Mouse (Mus musculus) heart, embryonic 12.5 days (tissue): ENCODE measurements at regions not wholly inside any gene's neighbourhood (a gene's known extent, or its start where the extent isn't known, plus 50 kb on each side); places are given as distances from the start of the nearest gene placed in this dataset.
A peak's percentile ranks its signal among the peaks of the same experiment; 100 is the strongest.

ENCODE experiments used
- ATAC-seq: fragments of 200-750 bp; cut with Nextera tagmentation; 2 replicates; pipeline ENCODE4 v1.8.0; 2017; ENCODE audit warnings: moderate TSS enrichment, moderate library complexity; ENCODE audit not compliant: insufficient number of reproducible peaks, low FRiP score
- H3K27ac ChIP-seq: fragments of 300-500 bp; sonication (generic); 2 replicates; pipeline ENCODE4 v1.5.1; 2016; ENCODE audit warnings: mild to moderate bottlenecking, moderate library complexity; ENCODE audit not compliant: poor library complexity, severe bottlenecking
- H3K27me3 ChIP-seq: fragments of 300-500 bp; sonication (generic); replicated peaks from 2 replicates; pipeline ENCODE4 v1.6.1; 2016; ENCODE audit warnings: mild to moderate bottlenecking, moderate library complexity
- H3K36me3 ChIP-seq: fragments of 300-500 bp; sonication (generic); 2 replicates; pipeline ENCODE4 v1.6.1; 2016; ENCODE audit warnings: mild to moderate bottlenecking, moderate library complexity
- H3K4me1 ChIP-seq: fragments of 300-500 bp; sonication (generic); replicated peaks from 2 replicates; pipeline ENCODE4 v1.6.1; 2016; ENCODE audit warnings: mild to moderate bottlenecking
- H3K4me2 ChIP-seq: fragments of 300-500 bp; sonication (generic); 2 replicates; pipeline ENCODE4 v1.6.1; 2016; ENCODE audit warnings: mild to moderate bottlenecking, moderate library complexity
- H3K4me3 ChIP-seq: fragments of 300-500 bp; sonication (generic); 2 replicates; pipeline ENCODE4 v1.5.1; 2016; ENCODE audit warnings: mild to moderate bottlenecking
- H3K9ac ChIP-seq: fragments of 300-500 bp; sonication (generic); 2 replicates; pipeline ENCODE4 v1.6.1; 2016; ENCODE audit warnings: mild to moderate bottlenecking, moderate library complexity
- H3K9me3 ChIP-seq: fragments of 300-500 bp; sonication (generic); replicated peaks from 2 replicates; pipeline ENCODE4 v1.6.1; 2016; ENCODE audit warnings: mild to moderate bottlenecking, moderate library complexity
- WGBS: fragments of 180-500 bp; shearing (Covaris S2); methylation state at CpG from one replicate; pipeline ENCODE4 v1.1.7; 2016; 5-methylcytosine and 5-hydroxymethylcytosine counted together

- Histone ChIP-seq H3K27me3 (no peaks in the 10 kb centered on the region), H3K9ac (no peak overlapping the region), H3K36me3 (no peaks in the 10 kb centered on the region), H3K4me2 (no peak overlapping the region), H3K9me3 (no peaks in the 10 kb centered on the region), H3K4me3 (no peak overlapping the region), H3K4me1 (peaks cover 20% of the 10 kb centered on the region), H3K27ac (no peak overlapping the region; the same call in 1 of the 2 replicates)
- WGBS: 78% methylated on average over 4 of the region's 4 CpGs
- peak; percentile 57; the same call in 1 of the 2 replicates for ATAC-seq
Measured at GRCm38 (mm10) chr3:149117684-149118056, 127.3 kb upstream of the Adgrl2 start.

DNA sequence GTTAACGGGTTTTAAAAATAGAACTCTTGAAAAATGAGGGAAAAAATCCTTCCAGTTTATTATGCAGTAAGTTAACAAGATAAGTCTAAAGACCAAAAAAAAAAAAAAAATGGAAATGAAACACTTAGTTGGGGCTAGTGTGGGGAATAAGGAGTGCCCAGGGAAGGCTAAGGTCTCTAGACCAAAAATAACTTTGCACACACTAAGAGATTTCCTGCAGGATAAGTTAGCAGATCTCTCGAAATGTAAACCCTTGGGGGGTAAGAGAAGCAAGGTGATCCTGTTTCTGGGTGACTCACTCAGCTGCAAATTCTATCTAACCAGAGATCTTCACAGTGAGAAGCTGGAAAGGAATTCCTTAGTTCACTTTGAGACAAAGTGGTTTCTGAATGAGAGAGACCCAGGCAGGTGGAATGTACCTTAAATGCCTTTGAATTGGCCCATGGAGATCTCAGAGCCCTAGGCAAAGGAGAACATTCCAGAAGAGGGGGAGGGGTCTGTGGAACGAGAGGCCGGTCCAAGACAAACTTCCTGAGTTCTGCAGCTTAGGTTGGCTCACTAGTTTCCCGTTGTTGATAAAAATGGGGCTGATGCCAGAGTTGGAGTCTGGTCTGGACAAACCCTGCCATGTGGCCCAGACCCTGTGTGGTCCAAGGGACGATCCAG is 126.8 kb upstream of the Adgrl2 start:
- peaks cover 25% of the 10 kb centered on the region for H3K4me1 ChIP-seq
- no peak overlapping the region for H3K4me2 ChIP-seq
- H3K4me3 ChIP-seq: no peak overlapping the region
- 18% methylated on average over 6 of the region's 6 CpGs for WGBS
- H3K36me3 ChIP-seq: no peaks in the 10 kb centered on the region
- H3K27ac ChIP-seq: no peak overlapping the region; the same call in 1 of the 2 replicates
- H3K27me3 ChIP-seq: no peaks in the 10 kb centered on the region
- H3K9me3 ChIP-seq: no peaks in the 10 kb centered on the region
- ATAC-seq: peak; percentile 84
- no peak overlapping the region for H3K9ac ChIP-seq

GRCm38 (mm10) chr3:149116604-149117003 is 126.2 kb upstream of the Adgrl2 start:
- H3K4me1 ChIP-seq: peaks cover 31% of the 10 kb centered on the region
- no peak overlapping the region for H3K27ac ChIP-seq
- 33% methylated on average over 11 of the region's 11 CpGs for WGBS
- no peaks in the 10 kb centered on the region for H3K36me3 ChIP-seq
- no peak for ATAC-seq
- H3K9me3 ChIP-seq: no peaks in the 10 kb centered on the region
- no peak overlapping the region for H3K4me2 ChIP-seq
- H3K27me3 ChIP-seq: no peaks in the 10 kb centered on the region
- no peak overlapping the region for H3K9ac ChIP-seq
- no peak overlapping the region for H3K4me3 ChIP-seq

DNA sequence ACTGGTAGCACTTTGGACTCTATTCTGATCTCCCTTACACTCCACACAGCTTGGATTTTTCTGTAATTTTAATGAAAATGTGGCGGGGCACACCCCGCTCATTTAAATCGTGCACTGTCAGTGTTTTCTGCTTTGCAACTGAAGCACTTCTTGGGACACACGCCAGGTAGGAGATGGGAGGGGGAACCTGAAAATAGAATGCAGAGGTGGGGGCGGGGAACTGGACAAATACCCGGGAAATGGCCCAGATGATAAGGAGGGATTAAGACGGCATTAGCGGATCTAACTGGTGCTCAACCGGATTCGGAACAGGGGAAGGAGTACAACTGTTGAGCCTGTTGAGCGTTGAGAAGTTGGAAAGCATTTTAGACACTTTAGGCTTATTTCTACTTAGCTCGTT is 125.5 kb upstream of the Adgrl2 start:
- H3K27me3 ChIP-seq: no peaks in the 10 kb centered on the region
- H3K4me3 ChIP-seq: no peak overlapping the region
- 40% methylated on average over 12 of the region's 12 CpGs for WGBS
- H3K27ac ChIP-seq: no peak overlapping the region
- no peak overlapping the region for H3K9ac ChIP-seq
- no peaks in the 10 kb centered on the region for H3K36me3 ChIP-seq
- peak overlapping the region; percentile 22; the same call in 1 of the 2 replicates for H3K4me2 ChIP-seq
- peaks cover 38% of the 10 kb centered on the region for H3K4me1 ChIP-seq
- no peak for ATAC-seq
- H3K9me3 ChIP-seq: no peaks in the 10 kb centered on the region

DNA sequence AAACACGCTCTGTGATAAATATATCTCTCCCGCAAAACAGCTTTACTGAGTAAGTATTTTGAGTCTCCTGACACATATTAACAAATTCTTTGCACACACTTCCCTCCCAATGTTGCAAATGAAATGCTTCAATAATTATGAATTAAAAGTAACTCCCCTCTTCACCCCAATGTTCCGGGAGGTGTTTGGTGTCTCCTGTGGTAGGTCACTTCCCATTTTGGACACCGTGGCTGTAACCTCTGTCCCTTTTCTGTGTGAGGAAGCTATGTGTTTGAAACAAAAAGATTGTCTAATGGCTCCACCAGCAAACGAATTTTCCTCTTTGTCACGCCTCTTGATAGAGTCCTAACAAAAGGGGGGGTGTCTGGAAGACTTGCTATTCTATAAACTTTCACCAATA is 122.5 kb upstream of the Adgrl2 start:
- 72% methylated on average over 6 of the region's 6 CpGs for WGBS

DNA sequence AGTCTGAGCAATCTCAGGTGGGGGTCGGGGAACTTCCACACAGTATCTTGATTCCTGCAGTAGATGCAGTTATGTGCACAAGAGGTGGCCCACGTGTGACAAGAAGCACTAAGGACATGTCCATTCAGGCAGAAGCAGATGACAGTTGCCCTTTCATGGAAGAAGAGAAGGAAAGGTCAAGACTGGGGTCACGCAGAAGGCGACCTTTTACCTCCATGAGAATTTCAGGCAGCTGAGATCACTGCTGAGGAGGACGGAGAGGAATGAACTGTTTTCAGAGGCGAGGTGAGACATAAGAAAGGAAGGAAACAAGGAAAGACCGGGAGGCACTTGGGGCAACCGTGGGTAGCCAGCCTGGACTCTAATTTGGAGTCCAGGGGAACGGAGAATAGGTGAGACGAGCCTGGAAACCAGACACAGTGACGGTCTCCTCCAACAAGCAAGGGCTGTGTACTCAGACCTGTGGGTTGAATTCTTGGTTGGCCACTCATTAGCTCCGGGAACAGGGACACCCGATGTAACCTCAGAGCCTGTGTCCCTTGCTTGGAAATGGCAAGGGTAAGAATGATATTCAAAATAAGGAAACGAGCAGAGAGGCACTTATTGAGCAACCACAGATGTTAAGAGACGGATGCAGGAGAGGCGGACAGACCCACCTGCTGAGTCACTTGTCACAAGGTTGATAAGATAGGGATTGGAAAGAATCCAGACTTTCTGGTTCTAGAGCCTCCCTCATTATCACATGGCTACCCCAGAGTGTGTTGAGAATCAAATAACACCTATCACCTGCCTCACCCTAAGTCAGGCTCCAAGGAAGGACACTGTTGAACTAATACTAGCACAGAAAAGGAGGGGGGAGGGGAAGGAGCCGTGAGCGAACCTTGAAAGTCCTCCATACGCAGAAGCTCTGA is 121.4 kb upstream of the Adgrl2 start:
- Histone ChIP-seq H3K4me3 (no peak overlapping the region), H3K27ac (no peak overlapping the region), H3K9ac (no peak overlapping the region), H3K27me3 (peaks cover 13% of the 10 kb centered on the region), H3K36me3 (no peaks in the 10 kb centered on the region), H3K9me3 (no peaks in the 10 kb centered on the region), H3K4me2 (peak overlapping the region; percentile 27; the same call in 1 of the 2 replicates), H3K4me1 (peaks cover 38% of the 10 kb centered on the region)
- WGBS: 19% methylated on average over 19 of the region's 19 CpGs
- 0 out of 2 replicates have a peak, but pooled peaks have one; percentile 24 for ATAC-seq

More for the DNA sequence above, 122.5 kb upstream of the Adgrl2 start:
- H3K36me3 ChIP-seq: no peaks in the 10 kb centered on the region
- H3K4me2 ChIP-seq: no peak overlapping the region
- H3K4me3 ChIP-seq: no peak overlapping the region
- H3K9ac ChIP-seq: no peak overlapping the region
- peaks cover 10% of the 10 kb centered on the region for H3K27me3 ChIP-seq
- no peaks in the 10 kb centered on the region for H3K9me3 ChIP-seq
- peaks cover 48% of the 10 kb centered on the region for H3K4me1 ChIP-seq
- H3K27ac ChIP-seq: no peak overlapping the region
- ATAC-seq: no peak

DNA sequence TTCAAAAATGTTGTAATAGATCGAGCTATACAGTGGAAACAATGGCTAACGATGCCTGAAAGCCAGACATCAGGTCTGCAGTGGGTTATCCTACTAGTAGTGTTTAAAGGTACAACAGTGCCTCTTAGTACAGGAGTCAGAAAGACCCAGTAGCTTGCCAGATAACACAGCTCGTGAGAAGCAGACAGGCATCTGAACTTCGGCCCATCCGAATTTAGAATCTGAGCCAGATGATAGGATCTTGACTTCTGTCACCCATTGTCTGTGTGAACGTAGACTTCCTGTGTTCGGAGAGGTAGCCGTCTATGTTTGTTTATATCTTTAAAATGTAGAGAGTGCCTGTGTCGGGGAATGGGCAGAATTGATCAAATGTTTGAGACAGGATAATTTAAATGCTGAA is 120.5 kb upstream of the Adgrl2 start:
- Histone ChIP-seq H3K4me3 (no peak overlapping the region), H3K36me3 (no peaks in the 10 kb centered on the region), H3K27ac (no peak overlapping the region), H3K27me3 (peaks cover 21% of the 10 kb centered on the region), H3K9me3 (no peaks in the 10 kb centered on the region), H3K4me1 (peaks cover 29% of the 10 kb centered on the region), H3K4me2 (no peak overlapping the region), H3K9ac (no peak overlapping the region)
- WGBS: 17% methylated on average over 9 of the region's 9 CpGs
- ATAC-seq: no peak

DNA sequence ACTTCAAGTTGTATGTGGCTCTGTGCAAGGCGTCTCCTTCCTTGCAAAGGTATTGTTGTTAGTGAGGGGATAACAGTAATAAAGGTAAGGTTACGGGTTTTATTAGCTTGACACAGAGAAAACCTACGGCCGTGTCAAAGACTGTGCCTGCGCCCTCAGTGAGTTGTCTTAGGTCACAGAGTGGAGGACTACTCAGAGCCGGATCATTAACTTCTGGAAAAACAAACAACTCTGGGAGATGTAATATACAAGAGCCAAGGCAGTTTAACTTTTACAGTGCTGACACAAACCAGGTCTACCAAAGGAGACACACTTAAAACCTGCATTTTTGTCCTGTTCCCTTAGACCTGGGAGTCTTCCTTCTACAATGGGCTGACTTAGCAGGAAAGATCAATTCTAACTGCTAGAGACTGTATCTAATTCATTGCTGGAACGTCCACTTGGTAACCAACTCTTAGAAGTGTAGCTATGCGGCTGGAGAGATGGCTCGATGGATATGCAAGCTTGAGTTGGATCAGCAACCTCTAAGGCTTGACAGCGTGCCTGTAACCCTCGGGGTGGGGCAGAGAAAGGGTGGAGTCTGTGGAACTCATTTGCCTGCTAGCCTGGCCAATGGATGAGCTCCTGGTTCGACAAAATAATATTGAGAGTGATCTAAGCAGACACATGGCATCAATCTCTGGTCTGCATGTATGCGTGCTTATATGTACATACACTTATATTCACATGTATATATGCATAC is 115.5 kb upstream of the Adgrl2 start:
- peaks cover 43% of the 10 kb centered on the region for H3K27me3 ChIP-seq
- H3K4me2 ChIP-seq: no peak overlapping the region
- H3K9ac ChIP-seq: no peak overlapping the region
- no peak overlapping the region for H3K27ac ChIP-seq
- ATAC-seq: no peak
- 70% methylated on average over 13 of the region's 13 CpGs for WGBS
- H3K36me3 ChIP-seq: no peaks in the 10 kb centered on the region
- no peaks in the 10 kb centered on the region; the same call in 1 of the 2 replicates for H3K9me3 ChIP-seq
- H3K4me3 ChIP-seq: no peak overlapping the region
- peaks cover 23% of the 10 kb centered on the region for H3K4me1 ChIP-seq

DNA sequence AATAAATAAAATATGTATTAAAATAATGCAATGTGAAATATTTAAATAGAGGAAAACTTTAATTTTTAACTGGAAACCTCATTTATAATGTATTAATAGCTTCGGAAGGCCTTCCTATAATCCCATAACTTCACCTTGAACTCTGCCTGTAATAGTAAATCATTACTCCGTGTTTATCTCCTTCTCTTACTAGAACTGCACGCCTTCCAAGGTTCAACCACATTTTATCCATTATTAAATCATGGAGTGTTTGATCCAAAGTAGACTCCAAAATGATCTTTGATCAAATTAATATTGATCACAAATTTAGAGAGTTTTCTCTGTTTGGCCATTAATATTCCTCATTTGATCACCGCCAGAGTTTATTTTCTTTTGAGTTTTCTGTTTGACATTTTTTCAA is 114.8 kb upstream of the Adgrl2 start:
- Histone ChIP-seq H3K36me3 (no peaks in the 10 kb centered on the region), H3K27me3 (peaks cover 43% of the 10 kb centered on the region), H3K9ac (no peak overlapping the region), H3K4me2 (no peak overlapping the region), H3K27ac (no peak overlapping the region), H3K4me1 (peaks cover 16% of the 10 kb centered on the region), H3K9me3 (no peaks in the 10 kb centered on the region; the same call in 1 of the 2 replicates), H3K4me3 (no peak overlapping the region)
- ATAC-seq: no peak
- 89% methylated on average over 4 of the region's 4 CpGs for WGBS

DNA sequence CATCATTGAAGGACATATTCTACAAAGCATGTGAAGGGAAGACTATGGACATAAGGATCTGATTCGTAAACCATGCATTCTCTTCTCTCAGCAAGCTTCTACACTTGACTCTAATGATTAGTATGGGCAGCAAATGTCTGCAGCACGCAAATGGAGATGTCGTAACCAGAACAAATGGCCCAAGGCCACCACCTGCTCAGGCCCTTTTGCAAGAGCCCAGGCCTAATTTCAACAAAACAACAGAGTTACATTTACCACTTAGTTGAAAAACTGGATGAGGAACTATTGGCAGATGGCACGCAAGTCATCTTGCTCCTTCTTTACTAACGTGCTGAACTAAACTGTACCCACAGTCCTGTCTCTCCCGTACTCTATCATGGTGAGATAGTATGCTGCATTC is 113.7 kb upstream of the Adgrl2 start:
- ATAC-seq: no peak
- WGBS: 88% methylated on average over 6 of the region's 6 CpGs

DNA sequence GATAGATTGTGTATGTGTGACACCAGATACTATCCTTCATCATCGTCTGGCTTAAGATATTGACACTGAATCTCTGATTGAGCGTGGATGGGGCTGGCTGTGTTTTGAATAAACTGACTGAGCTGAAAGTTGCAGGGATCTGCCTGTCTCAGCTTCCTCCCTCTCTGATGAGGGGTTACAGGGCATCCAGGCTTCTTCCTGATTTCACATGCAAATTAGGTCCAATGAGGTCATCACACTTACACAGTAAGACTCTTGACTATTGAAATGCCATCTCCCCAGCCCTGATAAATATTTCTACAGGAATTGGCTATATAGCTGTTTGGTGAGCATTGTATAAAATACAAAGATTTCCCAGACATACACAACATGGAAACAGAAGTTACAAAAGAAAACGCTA is 113.1 kb upstream of the Adgrl2 start:
- ATAC-seq: no peak
- no peak overlapping the region for H3K4me2 ChIP-seq
- peaks cover 39% of the 10 kb centered on the region for H3K27me3 ChIP-seq
- H3K9ac ChIP-seq: no peak overlapping the region
- 86% methylated on average over 3 of the region's 3 CpGs for WGBS
- H3K36me3 ChIP-seq: no peaks in the 10 kb centered on the region
- no peaks in the 10 kb centered on the region; the same call in 1 of the 2 replicates for H3K9me3 ChIP-seq
- H3K4me1 ChIP-seq: peaks cover 13% of the 10 kb centered on the region
- no peak overlapping the region for H3K27ac ChIP-seq
- H3K4me3 ChIP-seq: no peak overlapping the region

More for the DNA sequence above, 113.7 kb upstream of the Adgrl2 start:
- H3K27me3 ChIP-seq: peaks cover 39% of the 10 kb centered on the region
- no peaks in the 10 kb centered on the region for H3K36me3 ChIP-seq
- no peaks in the 10 kb centered on the region; the same call in 1 of the 2 replicates for H3K9me3 ChIP-seq
- no peak overlapping the region for H3K9ac ChIP-seq
- H3K27ac ChIP-seq: no peak overlapping the region
- no peak overlapping the region for H3K4me2 ChIP-seq
- H3K4me1 ChIP-seq: peaks cover 13% of the 10 kb centered on the region
- H3K4me3 ChIP-seq: no peak overlapping the region
